Mouse (Mus musculus) stomach, postnatal 0 days (tissue): ENCODE results near the gene Zdhhc24. TPM values are rescaled to one million over a fixed set of nuclear protein-coding genes. Genes with fewer than 3 reads are reported as not detected.

ENCODE experiments used
- ATAC-seq: fragments of 200-750 bp; cut with Nextera tagmentation; 2 replicates; pipeline ENCODE4 v1.8.0; 2017; ENCODE audit not compliant: low FRiP score, low TSS enrichment
- DNase-seq: peaks from one replicate; pipeline ENCODE4 v3.0.0-alpha.2; 2016; ENCODE audit warnings: low spot score
- H3K27ac ChIP-seq: fragments of 300-500 bp; sonication (generic); replicated peaks from 2 replicates; pipeline ENCODE4 v1.5.1; 2014; ENCODE audit warnings: mild to moderate bottlenecking, control low read depth
- H3K27me3 ChIP-seq: fragments of 300-500 bp; sonication (generic); 2 replicates; pipeline ENCODE4 v1.6.1; 2014; ENCODE audit warnings: low read length; ENCODE audit not compliant: control insufficient read depth, insufficient read depth
- H3K36me3 ChIP-seq: fragments of 300-500 bp; sonication (generic); 2 replicates; pipeline ENCODE4 v1.6.1; 2014; ENCODE audit warnings: low read length, mixed read lengths; ENCODE audit not compliant: control insufficient read depth, insufficient read depth
- H3K4me1 ChIP-seq: fragments of 300-500 bp; sonication (generic); replicated peaks from 2 replicates; pipeline ENCODE4 v1.6.1; 2014; ENCODE audit warnings: antibody characterized with exemption; ENCODE audit not compliant: control insufficient read depth, insufficient read depth
- H3K4me2 ChIP-seq: fragments of 300-500 bp; sonication (generic); replicated peaks from 2 replicates; pipeline ENCODE4 v1.6.1; 2014; ENCODE audit warnings: low read depth, mild to moderate bottlenecking, control low read depth, moderate library complexity
- H3K4me3 ChIP-seq: fragments of 300-500 bp; sonication (generic); 2 replicates; pipeline ENCODE4 v1.5.1; 2014; ENCODE audit warnings: low read depth, low read length, control low read depth
- H3K9ac ChIP-seq: fragments of 300-500 bp; sonication (generic); 2 replicates; pipeline ENCODE4 v1.6.1; 2014; ENCODE audit warnings: mild to moderate bottlenecking, low read length, control low read depth, mixed read lengths
- H3K9me3 ChIP-seq: fragments of 300-500 bp; sonication (generic); 2 replicates; pipeline ENCODE4 v1.6.1; 2016; ENCODE audit warnings: low read length; ENCODE audit not compliant: control insufficient read depth
- CTCF ChIP-seq: IDR thresholded peaks from 2 replicates; pipeline ENCODE4 v1.5.1; 2016; ENCODE audit warnings: antibody characterized with exemption, low read depth, mild to moderate bottlenecking, moderate library complexity
- EP300 ChIP-seq: optimal IDR thresholded peaks from 2 replicates; pipeline ENCODE3; 2016; ENCODE audit warnings: antibody characterized with exemption
- WGBS: fragments of 180-500 bp; shearing (Covaris S2); extraction: QIAGEN DNeasy Blood & Tissue Kit; methylation state at CpG from one replicate; pipeline ENCODE4 v1.1.7; 2014; 5-methylcytosine and 5-hydroxymethylcytosine counted together
- polyA plus RNA-seq: library from polyadenylated mRNA; unstranded; fragments of >200 nt; fragmentation: Nextera tagmentation; extraction: Ambion mirVana; gene quantifications from 2 replicates; pipeline ENCODE4 v1.2.1, GENCODE M21; 2015

The Zdhhc24 gene
- polyA plus RNA-seq, 1 experiment from 2014 or later: 6.4 TPM

DNA sequence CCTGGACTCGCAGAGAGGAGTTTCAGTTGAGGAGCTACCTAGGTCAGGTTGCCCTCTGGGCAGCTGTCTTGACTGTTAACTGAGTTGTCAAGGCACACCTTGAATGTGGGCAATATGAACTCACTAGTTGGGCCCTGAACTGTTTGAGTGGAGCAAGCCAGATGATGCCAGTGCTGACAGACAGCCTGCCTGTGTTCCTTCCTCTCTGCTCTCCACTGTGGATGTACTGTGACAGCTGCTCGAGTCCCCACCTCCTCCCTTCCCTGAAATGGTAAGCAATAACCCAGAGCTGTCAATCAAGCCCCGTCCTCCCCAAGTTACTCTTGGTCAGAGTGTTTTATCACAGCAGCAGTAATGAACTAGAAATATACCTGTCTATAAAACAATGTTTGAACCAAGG, 21.4 kb downstream of the Zdhhc24 start:
- WGBS: 78% methylated on average over 3 of the region's 3 CpGs
- H3K4me3 ChIP-seq: no peak overlapping the region
- TF ChIP-seq CTCF (no peak), EP300 (no peak)
- DNase-seq (no peak), ATAC-seq (no peak)
- no peaks in the 10 kb centered on the region for H3K4me1 ChIP-seq
- no peak overlapping the region for H3K9ac ChIP-seq
- no peak overlapping the region for H3K27ac ChIP-seq
- no peak overlapping the region for H3K4me2 ChIP-seq
- no peaks in the 10 kb centered on the region for H3K36me3 ChIP-seq
- no peaks in the 10 kb centered on the region for H3K9me3 ChIP-seq
- no peaks in the 10 kb centered on the region for H3K27me3 ChIP-seq

DNA sequence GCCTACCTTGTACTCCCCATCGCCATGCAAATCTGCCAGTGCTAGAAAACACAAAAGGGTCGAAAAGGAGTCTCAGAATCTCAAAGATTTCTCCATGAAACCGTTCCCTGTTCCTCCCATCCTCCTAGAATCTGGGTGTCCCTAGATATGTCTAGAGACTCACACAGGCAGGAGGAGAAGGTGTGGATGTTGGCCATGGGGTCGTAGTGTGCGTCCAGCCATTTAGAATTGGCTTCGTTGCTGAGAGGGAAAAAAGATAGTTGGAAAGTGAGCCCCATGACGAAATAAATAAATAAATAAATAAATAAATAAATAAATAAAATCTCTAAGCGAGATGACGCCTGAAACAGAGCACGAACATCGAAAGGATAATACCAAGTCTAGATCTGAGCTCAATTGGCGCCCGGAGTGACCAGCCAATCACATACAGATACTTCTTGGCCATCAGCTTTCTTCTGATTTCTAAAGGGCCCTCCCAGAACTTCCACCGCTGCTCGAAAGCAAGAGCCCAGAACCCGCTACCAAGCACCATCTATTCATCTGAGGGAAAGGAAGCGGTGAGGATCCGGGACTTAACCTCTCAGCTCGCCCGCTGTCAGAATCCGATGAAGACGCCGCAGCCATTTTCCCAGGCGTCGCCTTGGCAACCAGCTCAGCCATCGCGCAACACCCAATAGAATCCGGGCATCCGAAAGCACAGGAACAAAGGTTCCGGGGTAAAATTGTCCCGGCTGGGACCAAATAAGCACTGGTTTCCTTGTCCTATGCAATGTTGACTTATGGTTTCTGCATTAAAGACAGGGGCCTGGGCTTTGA, 27.7 kb downstream of the Zdhhc24 start, which contains the start of gene Bbs1:
Gene Bbs1, minus strand, starts transcription at position 650 of the 816 bp plus-strand sequence.
- WGBS: 6% methylated on average over 31 of the region's 31 CpGs
- H3K36me3 ChIP-seq: peaks cover 17% of the 10 kb centered on the region
- ATAC-seq: peak; percentile 64
- H3K27me3 ChIP-seq: no peaks in the 10 kb centered on the region
- H3K4me2 ChIP-seq: peak within 1 kb of the TSS; percentile 79
- TF ChIP-seq CTCF: no peak
- no peak for TF ChIP-seq EP300
- no peaks in the 10 kb centered on the region for H3K9me3 ChIP-seq
- 0 out of 2 replicates have a peak, but pooled peaks cover 2% of the 10 kb centered on the region for H3K4me1 ChIP-seq
- H3K9ac ChIP-seq: peak within 1 kb of the TSS; percentile 67
- no peak within 1 kb of the TSS for H3K27ac ChIP-seq
- peak; percentile 84 for DNase-seq
- H3K4me3 ChIP-seq: peak within 1 kb of the TSS; percentile 66

DNA sequence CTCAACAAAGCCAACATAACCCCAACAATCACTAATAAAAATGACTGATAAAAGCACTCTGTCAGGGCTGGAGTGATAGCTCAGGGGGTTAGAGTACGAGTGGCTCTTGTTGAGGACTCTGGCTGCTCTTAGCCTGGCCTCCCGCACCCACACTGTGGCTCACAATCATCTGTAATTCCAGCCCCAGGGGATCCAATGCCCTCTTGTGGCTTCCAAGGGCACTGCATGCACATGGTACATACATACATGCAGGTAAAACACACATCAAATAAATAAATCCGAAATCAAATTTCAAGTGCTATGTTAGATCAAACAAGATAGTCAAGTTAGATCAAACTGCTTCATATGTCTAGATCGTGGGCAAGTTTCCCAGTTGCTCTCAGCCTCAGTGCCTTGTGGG, 29.6 kb downstream of the Zdhhc24 start:
- no peak for TF ChIP-seq EP300
- TF ChIP-seq CTCF: peak; percentile 77
- DNase-seq: peak; percentile 38
- Histone ChIP-seq H3K4me1 (0 out of 2 replicates have a peak, but pooled peaks cover 2% of the 10 kb centered on the region), H3K9me3 (no peaks in the 10 kb centered on the region), H3K27ac (no peak overlapping the region), H3K4me2 (no peak overlapping the region), H3K4me3 (no peak overlapping the region), H3K9ac (no peak overlapping the region), H3K36me3 (peaks cover 21% of the 10 kb centered on the region), H3K27me3 (no peaks in the 10 kb centered on the region)
- 78% methylated on average over 4 of the region's 4 CpGs for WGBS
- no peak for ATAC-seq

DNA sequence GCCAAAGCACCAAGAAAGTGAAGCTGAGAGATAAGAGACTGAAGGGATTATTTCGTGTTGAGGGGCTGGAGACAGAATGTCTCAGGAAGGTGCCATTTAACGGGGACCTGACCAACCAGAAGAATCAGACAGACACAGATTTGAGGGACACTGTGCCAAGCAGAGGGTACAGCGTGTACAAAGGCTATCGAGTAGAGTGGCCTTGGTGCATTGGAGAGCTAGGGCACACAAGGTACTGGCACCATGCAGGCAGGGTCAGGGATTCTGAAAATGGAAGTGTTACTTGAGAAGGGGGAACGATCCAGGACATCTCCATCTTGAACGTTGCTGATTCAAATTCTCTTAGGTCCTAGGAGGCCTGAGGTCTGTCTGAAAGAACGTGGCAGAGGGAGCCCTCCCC, 30.9 kb downstream of the Zdhhc24 start:
- Histone ChIP-seq H3K9me3 (no peaks in the 10 kb centered on the region), H3K27ac (no peak overlapping the region), H3K4me1 (0 out of 2 replicates have a peak, but pooled peaks cover 2% of the 10 kb centered on the region), H3K36me3 (peaks cover 28% of the 10 kb centered on the region), H3K27me3 (no peaks in the 10 kb centered on the region), H3K4me3 (no peak overlapping the region), H3K4me2 (no peak overlapping the region), H3K9ac (no peak overlapping the region)
- ATAC-seq: no peak
- TF ChIP-seq CTCF (no peak), EP300 (no peak)
- WGBS: 92% methylated on average over 7 of the region's 7 CpGs
- DNase-seq: no peak

DNA sequence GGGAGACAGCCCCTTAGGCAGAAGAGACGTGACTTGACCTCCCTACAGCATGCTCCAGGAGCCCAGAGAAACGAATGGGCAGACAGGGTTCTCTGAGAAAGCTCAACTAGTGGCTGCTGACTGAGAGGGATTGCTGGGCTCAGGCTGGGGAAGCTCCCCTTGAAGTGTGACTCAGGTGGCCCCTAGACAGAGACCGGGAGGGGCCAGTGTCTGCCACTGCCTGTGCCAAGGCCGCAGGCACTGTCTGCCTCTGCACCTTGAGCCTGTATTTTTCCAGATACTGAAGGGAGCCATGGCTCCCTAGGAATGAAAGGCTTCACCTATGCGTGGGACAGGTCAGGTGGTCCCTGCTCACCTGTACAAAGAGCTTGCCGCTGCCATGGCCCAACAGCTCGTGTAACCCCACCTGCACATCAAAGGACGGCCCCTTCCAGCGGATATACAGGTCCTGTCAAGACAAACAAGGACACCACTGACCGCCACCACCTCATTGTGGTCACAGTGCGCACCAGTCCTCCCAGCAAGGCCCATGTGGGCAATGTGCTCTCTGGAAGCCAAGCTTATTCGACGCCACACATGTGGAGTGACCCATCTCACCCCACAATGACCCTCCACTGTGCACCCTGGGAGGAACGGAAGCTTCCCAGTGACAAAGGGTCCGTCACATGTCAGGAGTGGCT, 37.6 kb downstream of the Zdhhc24 start:
- ATAC-seq: no peak
- WGBS: 91% methylated on average over 15 of the region's 15 CpGs
- Histone ChIP-seq H3K36me3 (peaks cover 47% of the 10 kb centered on the region), H3K4me1 (no peaks in the 10 kb centered on the region), H3K27me3 (no peaks in the 10 kb centered on the region), H3K4me2 (no peak overlapping the region), H3K27ac (no peak overlapping the region), H3K9ac (no peak overlapping the region), H3K4me3 (no peak overlapping the region), H3K9me3 (no peaks in the 10 kb centered on the region)
- no peak for DNase-seq
- TF ChIP-seq CTCF (no peak), EP300 (no peak)

DNA sequence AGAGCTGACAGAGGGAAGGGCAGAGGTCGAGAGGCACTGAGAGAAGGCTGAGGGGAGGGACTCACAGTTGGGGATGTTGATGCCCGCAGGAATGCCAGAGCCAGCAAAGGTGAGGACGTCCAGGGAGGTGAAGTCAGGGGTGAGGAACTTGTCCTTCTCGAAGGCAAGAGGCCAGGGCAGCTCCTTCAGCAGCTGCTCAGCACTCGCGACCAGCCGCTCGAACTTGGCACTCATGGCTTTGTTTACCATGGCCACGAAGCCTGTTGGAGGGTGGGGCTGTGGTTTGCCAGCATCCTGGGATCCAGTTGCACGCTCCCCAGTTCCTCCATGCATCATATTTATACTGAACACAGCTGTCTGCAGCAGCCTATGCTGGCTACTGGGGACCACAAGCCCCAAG, 38.4 kb downstream of the Zdhhc24 start:
- no peak overlapping the region for H3K27ac ChIP-seq
- H3K27me3 ChIP-seq: no peaks in the 10 kb centered on the region
- WGBS: 66% methylated on average over 10 of the region's 10 CpGs
- no peaks in the 10 kb centered on the region for H3K9me3 ChIP-seq
- no peaks in the 10 kb centered on the region for H3K4me1 ChIP-seq
- H3K9ac ChIP-seq: no peak overlapping the region
- TF ChIP-seq CTCF (no peak), EP300 (no peak)
- H3K4me3 ChIP-seq: no peak overlapping the region
- no peak for ATAC-seq
- no peak overlapping the region for H3K4me2 ChIP-seq
- H3K36me3 ChIP-seq: peaks cover 50% of the 10 kb centered on the region
- no peak for DNase-seq
